Mouse (Mus musculus): ENCODE results near the gene Slc39a9.

GRCm38 (mm10) chr12:80693700-80694099 is 50.0 kb downstream of the Slc39a9 start:
- TF ChIP-seq CTCF (IDR thresholded peaks at IDR 0.05; ENCODE audit: control insufficient read depth, insufficient read depth, insufficient replicate concordance, low read depth, low read length) (no peak), POLR2A (IDR thresholded peaks at IDR 0.05; ENCODE audit: control insufficient read depth, low read depth, low read length) (no peak)

All from testis, adult 2 months (tissue).